Mouse (Mus musculus) C2C12 (cell line): Measurements from ENCODE around the gene Camp.

Experiments
- CEBPB ChIP-seq: IDR thresholded peaks from one replicate; pipeline ENCODE4 v1.6.1; 2011; ENCODE audit warnings: low read depth, mild to moderate bottlenecking, control low read depth, moderate library complexity
- CTCF ChIP-seq: IDR thresholded peaks from one replicate; pipeline ENCODE4 v1.5.1; 2011; ENCODE audit not compliant: control insufficient read depth, insufficient read depth, insufficient read length
- MAX ChIP-seq: IDR thresholded peaks from one replicate; pipeline ENCODE4 v1.6.1; 2011; ENCODE audit warnings: mild to moderate bottlenecking, control low read depth
- MYOD1 ChIP-seq: IDR thresholded peaks from one replicate; pipeline ENCODE4 v1.6.1; 2011; ENCODE audit warnings: low read depth; ENCODE audit not compliant: control insufficient read depth, insufficient read length
- MYOG ChIP-seq: IDR thresholded peaks from one replicate; pipeline ENCODE4 v1.6.1; 2011; ENCODE audit not compliant: control insufficient read depth, insufficient read length; ENCODE audit errors: extremely low read depth
- USF1 ChIP-seq: IDR thresholded peaks from one replicate; pipeline ENCODE4 v1.6.1; 2011; ENCODE audit warnings: low read depth, mild to moderate bottlenecking, control low read depth, moderate library complexity

DNA sequence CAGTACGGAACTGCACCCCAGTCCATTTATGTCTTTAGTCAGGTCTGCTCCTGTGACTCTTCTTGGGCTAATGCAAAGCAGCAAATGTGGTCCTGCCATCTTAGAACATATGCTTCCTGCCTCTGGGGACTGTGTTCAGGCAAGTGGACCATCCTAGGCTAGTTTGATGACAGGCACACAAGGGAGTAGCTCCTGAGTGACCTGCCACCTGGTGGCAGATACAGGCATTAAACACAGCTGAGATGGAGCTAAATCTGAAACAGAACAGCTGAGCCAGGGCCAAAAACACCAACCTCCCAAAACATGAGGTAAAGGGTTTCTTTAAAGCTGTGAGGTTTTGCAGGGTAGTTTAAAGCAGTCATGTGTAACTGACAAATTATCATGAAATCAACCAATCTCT lies 51.4 kb downstream of the Camp start:
- TF ChIP-seq CTCF, result no peak
- TF ChIP-seq MYOG, result no peak
- no peak for TF ChIP-seq CEBPB
- no peak for TF ChIP-seq MAX
- no peak for TF ChIP-seq USF1
- no peak for TF ChIP-seq MYOD1
